Mouse (Mus musculus): ENCODE measurements around the gene Bicdl1.

DNA sequence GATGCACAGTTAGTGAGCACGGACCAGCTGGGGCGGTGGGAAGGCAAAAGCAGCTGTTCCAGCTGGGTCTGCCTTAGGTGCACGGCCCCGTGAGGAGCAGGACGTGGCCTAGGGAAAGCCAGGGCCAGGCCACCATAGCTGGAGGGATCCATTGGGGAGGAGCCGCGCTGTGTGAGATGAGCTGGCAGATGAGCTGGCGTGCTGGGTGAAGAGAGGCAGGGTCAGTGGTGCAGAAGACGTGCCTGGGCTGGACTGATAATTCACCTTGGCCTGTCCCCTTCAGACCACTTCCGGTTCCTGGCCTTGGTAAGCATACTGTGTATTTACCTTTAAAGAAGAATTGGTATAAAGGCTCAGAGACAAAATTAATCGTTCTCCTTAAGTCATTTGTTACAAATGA is 119.9 kb downstream of the Bicdl1 start:
- TF ChIP-seq EP300 (IDR thresholded peaks at IDR 0.05; ENCODE audit: insufficient read depth, low read depth, low read length) (no peak), CTCF (IDR thresholded peaks at IDR 0.05) (no peak)
